Mouse (Mus musculus): ENCODE results near the gene Aqp7. TPM values are rescaled to one million over a fixed set of nuclear protein-coding genes. Genes with fewer than 3 reads are reported as not detected.

Gene Aqp7
- polyA plus RNA-seq, 1 experiment from 2014 or later: not detected

DNA sequence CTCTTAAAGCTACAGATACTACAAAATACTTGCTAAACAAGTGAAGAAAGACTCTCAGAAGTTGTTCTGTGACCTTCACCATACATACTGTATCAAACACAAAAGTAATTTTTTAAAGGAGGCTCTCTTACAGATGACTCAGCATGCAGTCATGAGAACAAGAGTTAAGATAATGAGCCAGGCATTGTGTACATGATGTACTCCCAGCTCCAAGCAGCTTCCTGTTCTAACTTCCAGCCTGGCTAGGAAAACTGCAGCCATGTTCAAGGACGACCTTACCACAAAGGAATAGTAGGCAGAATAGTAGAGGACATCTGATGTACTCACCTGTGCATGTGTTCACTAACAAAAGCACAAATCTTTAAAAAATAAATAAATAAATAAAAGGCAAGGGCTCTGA, 47.7 kb downstream of the Aqp7 start:
- Histone ChIP-seq H3K27me3 (replicated peaks) (no peaks in the 10 kb centered on the region), H3K36me3 (peaks cover 92% of the 10 kb centered on the region), H3K4me2 (no peak overlapping the region), H3K27ac (ENCODE audit: poor library complexity, severe bottlenecking) (no peak overlapping the region), H3K9ac (no peak overlapping the region), H3K4me1 (replicated peaks) (no peaks in the 10 kb centered on the region), H3K9me3 (replicated peaks) (no peaks in the 10 kb centered on the region), H3K4me3 (no peak overlapping the region)
- 52% methylated on average over 1 of the region's 1 CpGs for WGBS
- ATAC-seq (ENCODE audit: insufficient number of reproducible peaks, low FRiP score): no peak

DNA sequence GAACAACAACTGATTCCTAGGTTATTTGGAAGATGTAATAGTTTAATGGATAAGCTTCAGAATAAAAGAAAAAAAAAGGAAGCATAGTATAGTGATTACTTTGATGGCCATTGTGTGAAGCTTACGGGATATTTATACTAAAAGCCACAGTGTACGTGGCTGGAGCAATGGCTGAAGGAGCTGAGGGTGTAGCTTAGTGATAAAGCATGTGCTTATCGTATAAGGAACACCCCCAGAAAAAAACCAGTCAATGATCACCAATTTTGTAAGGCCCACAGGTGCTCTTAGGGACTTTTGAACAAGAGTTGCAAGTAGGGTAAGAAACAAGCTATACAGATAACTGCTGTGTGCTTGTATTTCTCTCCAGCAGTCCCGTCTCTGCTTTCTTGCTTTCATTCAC, 50.0 kb downstream of the Aqp7 start:
- H3K9me3 ChIP-seq (replicated peaks): no peaks in the 10 kb centered on the region
- H3K27ac ChIP-seq (ENCODE audit: poor library complexity, severe bottlenecking): no peak overlapping the region
- H3K4me1 ChIP-seq (replicated peaks): no peaks in the 10 kb centered on the region
- ATAC-seq (ENCODE audit: insufficient number of reproducible peaks, low FRiP score): no peak
- WGBS: 92% methylated on average over 4 of the region's 4 CpGs
- peaks cover 88% of the 10 kb centered on the region for H3K36me3 ChIP-seq
- H3K9ac ChIP-seq: no peak overlapping the region
- no peak overlapping the region for H3K4me2 ChIP-seq
- H3K4me3 ChIP-seq: no peak overlapping the region
- H3K27me3 ChIP-seq (replicated peaks): no peaks in the 10 kb centered on the region

GRCm38 (mm10) chr4:40996302-40996701, 51.6 kb downstream of the Aqp7 start:
- Histone ChIP-seq H3K36me3 (peaks cover 89% of the 10 kb centered on the region), H3K4me3 (no peak overlapping the region), H3K4me1 (replicated peaks) (no peaks in the 10 kb centered on the region), H3K27ac (ENCODE audit: poor library complexity, severe bottlenecking) (no peak overlapping the region), H3K9ac (no peak overlapping the region), H3K9me3 (replicated peaks) (no peaks in the 10 kb centered on the region), H3K27me3 (replicated peaks) (no peaks in the 10 kb centered on the region), H3K4me2 (no peak overlapping the region)
- WGBS: 93% methylated on average over 6 of the region's 6 CpGs
- ATAC-seq (ENCODE audit: insufficient number of reproducible peaks, low FRiP score): no peak

- Histone ChIP-seq H3K4me2 (no peak overlapping the region), H3K27ac (ENCODE audit: poor library complexity, severe bottlenecking) (no peak overlapping the region), H3K4me3 (no peak overlapping the region), H3K9ac (no peak overlapping the region), H3K27me3 (replicated peaks) (no peaks in the 10 kb centered on the region), H3K4me1 (replicated peaks) (no peaks in the 10 kb centered on the region), H3K36me3 (peaks cover 83% of the 10 kb centered on the region), H3K9me3 (replicated peaks) (no peaks in the 10 kb centered on the region)
- WGBS: 87% methylated on average over 6 of the region's 6 CpGs
- no peak for ATAC-seq (ENCODE audit: insufficient number of reproducible peaks, low FRiP score)
These were observed 58.3 kb downstream of the Aqp7 start for GRCm38 (mm10) chr4:40989633-40990032.

- no peak overlapping the region for H3K27ac ChIP-seq (ENCODE audit: poor library complexity, severe bottlenecking)
- peaks cover 81% of the 10 kb centered on the region for H3K36me3 ChIP-seq
- WGBS: 83% methylated on average over 1 of the region's 1 CpGs
These were observed 64.3 kb downstream of the Aqp7 start for GRCm38 (mm10) chr4:40983686-40984085.

More at GRCm38 (mm10) chr4:40983686-40984085, 64.3 kb downstream of the Aqp7 start:
- ATAC-seq (ENCODE audit: insufficient number of reproducible peaks, low FRiP score): no peak
- H3K4me3 ChIP-seq: no peak overlapping the region
- no peak overlapping the region for H3K9ac ChIP-seq
- H3K27me3 ChIP-seq (replicated peaks): no peaks in the 10 kb centered on the region
- H3K4me1 ChIP-seq (replicated peaks): peaks cover 7% of the 10 kb centered on the region; the same call in 1 of the 2 replicates
- H3K9me3 ChIP-seq (replicated peaks): no peaks in the 10 kb centered on the region
- H3K4me2 ChIP-seq: no peak overlapping the region

Small RNA genes within 50 kb of the gene (microRNA-seq; reads per million reads assigned to microRNA genes)
- gene Mir3094: 0.71 reads per million

Other genes starting within 250 kb of the Aqp7 start
- gene B4galt1, start 194.1 kb downstream of the Aqp7 start, polyA plus RNA-seq (2016; fragmentation: Nextera tagmentation; extraction: Ambion mirVana): 56.5 and 58.0 TPM in 2 replicates
- gene Spink4, start 128.1 kb downstream of the Aqp7 start, polyA plus RNA-seq (2016; fragmentation: Nextera tagmentation; extraction: Ambion mirVana): 8.9 and 10.4 TPM in 2 replicates
- 206 and 214 TPM in 2 replicates for gene Bag1, start 99.8 kb downstream of the Aqp7 start, polyA plus RNA-seq (2016; fragmentation: Nextera tagmentation; extraction: Ambion mirVana)
- gene Chmp5, start 99.7 kb downstream of the Aqp7 start, polyA plus RNA-seq (2016; fragmentation: Nextera tagmentation; extraction: Ambion mirVana): 76.2 and 79.4 TPM in 2 replicates
- gene Nfx1, start 77.2 kb downstream of the Aqp7 start, polyA plus RNA-seq (2016; fragmentation: Nextera tagmentation; extraction: Ambion mirVana): 67.8 and 75.0 TPM in 2 replicates
- gene Aqp3, start 50.0 kb upstream of the Aqp7 start, polyA plus RNA-seq (2016; fragmentation: Nextera tagmentation; extraction: Ambion mirVana): 2.2 and 2.6 TPM in 2 replicates
- gene Nol6, start 76.3 kb upstream of the Aqp7 start, polyA plus RNA-seq (2016; fragmentation: Nextera tagmentation; extraction: Ambion mirVana): 21.6 and 22.0 TPM in 2 replicates
- gene Ube2r2, start 87.6 kb upstream of the Aqp7 start, polyA plus RNA-seq (2016; fragmentation: Nextera tagmentation; extraction: Ambion mirVana): 77.4 and 87.7 TPM in 2 replicates
- 67.8 and 80.3 TPM in 2 replicates for gene Ubap2, start 227.0 kb upstream of the Aqp7 start, polyA plus RNA-seq (2016; fragmentation: Nextera tagmentation; extraction: Ambion mirVana)

Measured in heart, embryonic 12.5 days (tissue).